Mouse (Mus musculus) lung, postnatal 25 days (tissue): ENCODE measurements around the gene Sugt1.

Experiments used
- DNase-seq: peaks from one replicate; pipeline ENCODE4 v3.0.0; 2022; ENCODE audit warnings: low spot score

Sugt1 gene

DNA sequence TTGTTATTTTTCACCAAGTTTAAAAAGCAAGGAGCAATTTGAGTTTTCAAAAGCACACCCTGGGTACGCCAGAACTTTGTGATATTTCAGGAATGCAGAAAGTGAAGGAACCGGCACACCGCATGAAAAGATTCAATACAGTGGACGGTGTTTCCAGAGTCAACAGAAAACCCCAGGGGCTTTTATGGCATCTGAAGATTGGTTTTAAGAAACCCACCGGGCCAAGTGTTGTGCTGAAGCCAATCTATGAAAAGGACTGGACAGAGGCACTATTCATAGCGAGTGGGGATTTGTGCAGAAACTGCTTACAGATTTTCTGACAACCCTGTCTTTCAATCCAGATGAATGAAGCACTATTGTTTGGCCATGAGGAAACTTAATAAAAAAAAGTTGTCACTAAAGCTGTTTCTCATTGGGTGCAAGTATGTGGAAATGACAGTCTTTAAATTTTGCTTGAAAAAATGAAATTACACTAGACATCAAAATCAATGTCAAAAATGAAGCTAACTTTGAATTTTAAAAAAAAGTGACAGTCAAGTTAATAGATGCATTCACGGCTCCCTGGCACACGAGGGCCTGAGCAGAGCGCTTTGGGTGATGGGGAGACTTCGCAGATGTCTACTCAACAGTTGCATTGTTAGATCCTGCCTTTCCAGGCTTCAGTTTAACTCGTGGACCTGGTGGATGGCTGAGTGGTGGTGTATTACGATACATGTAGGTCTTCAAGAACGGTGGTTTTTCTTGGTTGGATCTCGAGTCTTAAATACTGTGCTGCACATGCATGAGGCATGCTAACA, 90.6 kb downstream of the Sugt1 start:
- DNase-seq, result no peak

DNA sequence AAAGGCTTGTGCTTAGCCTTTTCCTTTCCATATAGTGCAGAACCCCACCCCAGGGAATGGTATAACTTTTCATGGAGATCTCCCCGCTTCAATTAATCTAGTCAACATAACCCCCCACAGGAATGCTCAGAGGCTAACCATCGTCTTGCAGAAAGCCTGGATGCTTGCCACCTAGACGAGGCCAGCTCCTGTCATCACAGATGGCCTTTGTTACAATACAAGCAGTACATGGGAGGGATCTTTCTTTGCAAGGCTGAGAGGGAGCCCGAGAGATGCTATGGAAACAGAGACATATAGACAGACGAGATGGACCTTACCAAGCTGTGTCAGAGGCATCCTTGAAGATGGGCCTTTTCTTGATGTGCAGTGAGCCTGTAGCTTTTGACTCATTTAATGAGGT, 93.2 kb downstream of the Sugt1 start:
- DNase-seq, result no peak
